Mouse (Mus musculus) spleen, adult 2 months (tissue): Measurements from ENCODE around the gene Fancc.

Experiments used
- CTCF ChIP-seq: fragments of 200-500 bp; IDR thresholded peaks from 2 replicates; pipeline ENCODE4 v1.5.1; 2011; ENCODE audit warnings: mild to moderate bottlenecking, inconsistent platforms; ENCODE audit not compliant: insufficient read depth, insufficient read length, insufficient replicate concordance; ENCODE audit errors: extremely low read depth
- POLR2A ChIP-seq: fragments of 200-500 bp; IDR thresholded peaks from 2 replicates; pipeline ENCODE4 v1.6.1; 2011; ENCODE audit warnings: low read depth, low read length, inconsistent platforms

DNA sequence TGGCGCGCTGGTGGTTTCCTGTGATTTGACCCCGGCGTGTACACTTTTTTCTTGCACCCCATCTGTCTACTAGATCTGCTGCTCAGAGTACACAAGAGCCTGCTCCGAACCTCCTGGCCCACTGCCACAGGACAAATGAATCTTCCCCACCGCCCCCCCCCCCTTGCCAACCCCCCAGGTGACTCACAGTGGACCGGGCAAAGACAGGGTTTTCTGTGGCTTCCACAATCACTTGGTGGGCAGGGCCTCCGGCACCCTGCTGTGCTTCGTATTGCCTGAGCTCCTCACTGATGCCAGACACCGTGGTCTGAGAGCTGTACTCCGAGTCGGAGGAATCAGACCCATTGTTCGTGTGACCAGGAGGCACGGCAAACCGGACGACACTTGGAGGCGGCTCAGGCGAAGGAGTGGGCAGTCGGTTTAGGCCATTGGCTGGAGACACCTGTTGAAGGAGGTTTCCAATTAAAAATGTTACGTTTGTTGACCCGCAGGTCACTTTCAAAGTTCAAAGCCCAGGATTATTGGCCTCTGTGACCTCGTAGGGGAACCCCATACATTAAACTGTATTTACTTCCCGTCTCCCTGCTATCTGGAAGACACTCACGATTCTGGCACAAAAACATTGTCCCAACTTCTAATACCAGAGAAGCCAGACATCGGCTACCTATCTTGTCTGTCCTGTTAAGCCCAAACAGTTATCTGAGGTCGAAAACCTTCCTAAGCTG, 16.5 kb upstream of the Fancc start:
- TF ChIP-seq POLR2A = no peak
- no peak for TF ChIP-seq CTCF
